Mouse (Mus musculus) adrenal gland, postnatal 4 days (tissue): ENCODE measurements around the gene Slf2. TPM values are rescaled to one million over a fixed set of nuclear protein-coding genes. Genes with fewer than 3 reads are reported as not detected.

Experiments used
- DNase-seq, 2 experiments: peaks; one replicate each; pipeline ENCODE4 v3.0.0; 2021 to 2022; ENCODE audit warnings: low spot score in 2 of 2, mixed read lengths in 2 of 2
- total RNA-seq, 2 experiments: library from RNA; stranded (reverse); gene quantifications; 2 replicates each; pipeline ENCODE4 v1.2.3; 2021

The Slf2 gene
- total RNA-seq, 2 experiments from 2014 or later, result 38.4 to 39.8 TPM

DNA sequence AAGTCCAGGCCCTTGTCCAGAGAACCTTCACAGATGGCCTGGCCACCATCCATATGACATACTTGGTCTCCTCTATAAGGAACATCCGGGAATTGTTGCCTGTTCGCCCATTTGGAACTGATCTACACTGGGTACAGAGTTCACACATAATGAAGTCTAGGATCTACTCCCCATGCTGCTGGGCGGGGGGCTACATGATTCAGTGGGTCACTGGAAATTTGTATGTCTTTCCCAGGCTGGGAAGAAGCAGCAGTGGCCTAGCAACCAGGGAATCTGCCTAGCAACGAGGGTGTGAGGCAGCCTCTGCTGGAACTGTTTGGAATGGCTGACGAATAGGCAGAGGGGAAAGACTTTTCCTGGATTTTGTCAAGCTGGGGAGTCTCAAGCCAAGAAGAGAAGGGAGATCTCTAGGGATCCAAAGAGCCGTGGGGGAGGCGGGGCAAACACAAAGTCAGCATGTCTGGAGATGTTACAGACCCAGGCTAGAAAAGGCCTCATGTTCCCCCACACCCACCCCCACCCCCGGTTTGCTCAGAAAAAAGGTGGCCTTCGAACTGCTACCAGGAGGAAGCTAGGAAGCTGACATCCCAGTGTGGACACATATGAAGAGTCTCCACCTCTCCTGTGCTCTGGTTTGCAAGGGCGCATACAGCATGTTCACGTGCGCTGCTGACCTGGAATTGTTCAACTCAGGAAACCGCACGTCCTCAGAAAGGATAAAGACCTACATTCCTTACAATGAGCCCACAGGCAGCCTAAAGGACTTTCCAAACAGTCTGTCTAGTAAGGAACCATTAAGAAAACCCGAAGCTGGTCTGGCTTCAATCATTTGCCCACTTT, 22.9 kb upstream of the Slf2 start:
- no peak for DNase-seq

DNA sequence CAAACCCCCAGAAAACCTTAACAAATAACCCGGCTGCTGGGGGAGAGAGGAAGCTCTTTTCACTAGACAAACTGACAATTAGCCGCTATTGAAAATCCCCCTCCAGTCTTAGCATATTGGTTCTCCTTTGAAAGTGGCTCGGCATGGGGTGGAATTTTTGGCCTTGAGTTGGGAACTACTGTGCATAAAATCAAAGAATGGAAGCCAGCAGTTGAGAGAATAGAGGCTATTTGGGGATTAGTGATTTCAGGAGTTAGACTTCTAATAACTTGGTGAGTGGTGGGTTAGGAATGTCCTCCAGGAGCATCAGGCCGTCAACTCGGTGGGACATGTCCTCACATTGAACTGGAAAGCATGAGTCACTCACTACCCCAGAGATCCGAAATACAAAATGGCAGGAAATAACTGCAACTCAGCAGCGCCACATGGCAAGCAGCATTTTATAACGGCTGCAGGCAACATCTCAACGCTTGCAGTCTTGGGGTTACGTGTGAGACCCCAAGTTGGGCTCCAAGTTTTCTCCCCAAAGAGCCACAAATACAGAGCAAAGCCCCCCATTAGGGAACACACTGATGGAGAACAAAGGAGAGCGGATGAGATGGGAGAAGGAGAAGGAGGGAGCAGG, 22.0 kb upstream of the Slf2 start:
- DNase-seq, result no peak

DNA sequence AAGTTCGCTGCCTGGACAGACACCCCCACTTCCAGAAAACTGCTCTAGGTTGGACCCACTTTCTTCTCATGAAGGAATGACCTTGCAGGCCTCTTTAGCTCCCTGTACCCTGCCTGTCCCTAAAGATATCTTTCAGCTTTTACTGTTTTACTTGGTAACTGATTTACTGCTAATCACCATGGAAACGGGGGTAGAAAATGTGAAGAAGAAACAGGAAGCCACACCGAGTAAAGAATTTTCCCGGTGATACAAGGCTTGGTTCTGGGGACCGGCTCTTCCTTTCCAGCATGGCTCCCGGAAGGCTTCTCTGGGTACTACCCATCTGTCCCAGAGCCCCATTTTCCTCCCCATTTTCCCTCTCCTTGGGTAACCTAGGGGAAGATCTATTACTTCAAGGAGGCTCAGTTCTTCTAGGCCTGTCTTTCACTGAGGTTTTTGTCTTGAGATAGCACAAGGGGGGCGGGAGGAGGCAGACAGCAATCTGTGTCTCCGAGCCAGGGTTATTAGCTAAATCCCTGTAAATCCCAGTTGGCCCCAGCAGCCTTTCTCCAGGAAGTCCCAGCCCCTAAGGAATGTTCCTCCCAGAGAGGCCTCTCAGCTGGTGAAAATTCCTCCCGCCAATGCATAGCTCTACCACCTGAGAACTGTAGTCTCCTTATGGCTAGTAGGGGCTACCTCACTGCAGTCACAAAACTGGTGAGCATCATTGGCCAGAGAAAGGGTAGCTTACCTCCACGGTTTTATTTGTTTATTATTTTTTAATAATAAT, 16.3 kb upstream of the Slf2 start:
- no peak for DNase-seq

DNA sequence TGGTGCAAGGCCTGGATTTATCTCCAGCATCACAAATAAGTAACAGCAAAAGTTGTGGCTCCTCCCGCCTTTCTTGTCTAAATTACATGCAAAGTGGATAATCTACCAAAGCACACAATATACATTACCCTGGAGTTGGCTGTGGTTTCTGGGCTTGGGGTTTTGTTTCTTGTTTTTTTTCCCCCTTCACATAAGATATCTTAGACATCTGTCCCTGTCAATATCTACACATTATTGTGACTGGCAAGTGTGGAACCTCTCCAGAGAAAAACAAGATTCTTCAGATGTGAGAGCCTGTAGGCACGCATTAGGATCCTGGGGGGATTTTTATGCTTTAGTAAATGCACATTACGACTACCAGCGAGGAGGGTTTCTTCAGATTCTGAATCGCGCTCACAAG, 12.8 kb upstream of the Slf2 start:
- DNase-seq, result no peak

GRCm38 (mm10) chr19:44921466-44922139, 9.3 kb upstream of the Slf2 start:
- no peak for DNase-seq

- no peak for DNase-seq
Observed at GRCm38 (mm10) chr19:44922521-44922920, 8.4 kb upstream of the Slf2 start.

DNA sequence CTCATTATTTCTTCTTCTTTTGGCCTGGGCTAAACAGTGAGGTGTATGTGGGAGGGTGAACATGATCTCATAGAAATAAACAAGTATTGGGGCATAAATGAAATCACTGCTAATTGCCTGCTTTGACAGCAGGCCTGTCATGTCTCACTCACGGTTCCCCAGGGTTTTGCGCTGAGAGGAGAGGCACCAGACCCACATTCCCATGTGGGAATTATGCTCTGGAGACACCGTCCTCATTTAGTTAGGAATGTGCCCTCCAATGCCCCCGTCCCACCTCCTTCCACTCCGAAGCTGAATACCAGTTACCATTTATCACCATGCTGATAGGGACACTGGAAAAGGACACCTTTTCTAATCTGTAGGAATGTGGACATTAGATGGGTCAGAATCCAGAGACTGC, 6.3 kb upstream of the Slf2 start:
- DNase-seq, result no peak

DNA sequence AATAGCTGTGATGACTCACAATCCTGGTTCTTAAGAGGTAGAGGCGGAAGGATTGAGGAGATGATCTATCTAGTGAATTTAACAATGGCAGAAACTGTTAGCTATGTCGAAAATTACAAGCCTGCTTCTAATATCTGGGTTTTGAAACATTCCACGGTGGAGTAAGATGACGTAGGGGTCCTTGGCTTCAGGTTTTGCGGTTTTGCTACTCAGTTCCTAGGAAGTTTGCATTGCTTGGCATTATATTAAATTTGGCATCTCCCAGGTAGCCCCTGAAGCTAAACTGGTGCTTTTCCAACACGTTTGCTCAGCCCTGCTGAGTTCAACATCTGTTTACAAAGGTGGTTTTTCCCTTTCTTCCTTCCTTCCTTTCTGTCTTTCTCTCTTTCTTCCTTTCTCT, 4.2 kb upstream of the Slf2 start:
- DNase-seq, result no peak

DNA sequence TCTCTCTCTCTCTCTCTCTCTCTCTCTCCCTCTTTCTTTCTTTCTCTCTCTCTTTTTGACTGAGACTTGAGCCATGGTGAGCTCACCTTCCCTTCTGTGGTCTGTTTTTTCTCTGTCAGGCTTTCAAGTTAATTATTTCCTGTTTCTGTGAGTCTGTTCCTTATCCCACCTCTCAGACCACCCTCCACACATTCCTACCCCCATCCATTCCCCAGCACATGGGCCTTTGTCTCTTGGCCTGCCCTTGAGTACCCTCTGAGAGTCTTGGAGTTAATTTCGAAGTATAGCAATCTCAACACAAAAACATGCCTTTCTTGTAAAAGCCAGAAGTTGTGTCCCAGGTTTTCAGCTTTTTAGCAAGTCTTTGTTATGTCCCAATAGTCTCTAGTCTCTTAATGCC, 3.7 kb upstream of the Slf2 start:
- DNase-seq, result no peak

- no peak for DNase-seq
Observed at GRCm38 (mm10) chr19:44928185-44928584, 2.8 kb upstream of the Slf2 start.

DNA sequence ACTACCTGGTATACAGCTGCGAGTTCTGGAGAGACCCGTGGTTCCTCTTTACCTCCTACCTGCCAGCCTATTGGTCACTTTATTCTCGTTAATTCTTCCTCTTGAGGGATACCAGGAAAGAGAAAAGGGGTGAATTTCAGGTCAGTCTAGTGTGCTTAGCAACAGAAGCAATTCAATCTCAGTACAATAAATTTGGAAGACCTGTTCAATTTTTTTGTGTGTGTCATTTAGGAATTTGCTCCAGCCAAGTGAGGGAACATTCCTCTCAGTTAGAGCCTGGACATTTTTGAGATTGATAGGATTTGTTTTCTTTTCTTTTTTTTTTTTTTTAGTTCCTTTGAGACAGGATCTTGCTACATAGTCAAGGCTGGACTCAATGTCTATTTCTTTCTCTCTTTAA, 1.7 kb upstream of the Slf2 start:
- DNase-seq, result no peak

DNA sequence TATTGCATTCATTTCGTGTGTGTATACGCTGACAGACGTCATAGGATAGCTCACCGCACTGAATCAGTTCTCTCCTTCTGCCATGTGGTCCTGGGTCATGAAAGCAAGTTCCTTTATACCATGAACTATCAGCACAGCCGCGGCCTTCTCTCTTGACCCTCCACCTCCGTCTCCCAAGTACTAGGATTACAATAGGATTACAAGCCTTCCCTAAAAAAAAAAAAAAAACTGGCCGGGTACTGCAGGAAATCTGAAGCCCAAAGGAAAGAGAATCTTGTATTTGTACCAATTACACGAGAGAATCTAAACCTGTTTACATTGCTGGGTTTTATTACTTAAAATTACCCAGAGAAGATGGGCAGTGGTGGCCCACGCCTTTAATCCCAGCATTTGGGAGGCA, 1.3 kb upstream of the Slf2 start:
- DNase-seq, result no peak

DNA sequence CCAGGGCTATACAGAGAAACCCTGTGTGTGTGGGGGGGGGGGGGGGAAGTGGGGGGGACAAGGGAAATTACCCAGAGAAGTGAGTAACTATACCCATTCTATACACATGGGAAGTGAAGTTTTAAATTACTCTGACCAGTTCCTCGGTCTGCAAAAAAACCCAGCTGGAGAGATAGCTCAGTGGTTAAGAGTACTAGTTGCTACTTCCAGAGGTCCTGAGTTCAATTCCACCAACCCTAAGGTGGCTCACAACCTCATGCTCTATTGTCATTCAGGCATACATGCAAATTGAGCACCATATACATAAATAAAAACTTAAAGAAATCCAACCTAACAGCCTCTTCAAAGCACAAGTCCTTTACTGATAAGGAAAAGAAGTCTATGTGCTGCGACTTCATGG, 829 bp upstream of the Slf2 start:
- no peak for DNase-seq

DNA sequence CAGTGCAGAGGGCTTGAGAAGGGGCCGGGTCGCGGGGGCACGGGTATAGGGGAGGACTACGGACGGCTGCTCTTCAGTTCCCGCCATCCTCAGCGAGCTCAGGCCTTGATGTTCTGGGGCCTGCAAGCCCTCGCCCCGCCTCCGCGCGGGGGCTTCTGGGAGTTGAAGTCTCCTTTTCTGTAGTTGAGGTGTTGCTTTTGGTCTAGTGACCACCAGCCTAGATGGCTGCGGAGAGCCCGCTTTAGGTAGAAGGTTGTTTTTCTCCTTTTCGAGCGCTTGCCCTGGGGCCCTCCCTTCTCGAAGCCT, 456 bp downstream of the Slf2 start:
- peak; percentile 59 to 76 for DNase-seq

- DNase-seq, result no peak
Observed at GRCm38 (mm10) chr19:44932051-44932450, 1.1 kb downstream of the Slf2 start.

DNA sequence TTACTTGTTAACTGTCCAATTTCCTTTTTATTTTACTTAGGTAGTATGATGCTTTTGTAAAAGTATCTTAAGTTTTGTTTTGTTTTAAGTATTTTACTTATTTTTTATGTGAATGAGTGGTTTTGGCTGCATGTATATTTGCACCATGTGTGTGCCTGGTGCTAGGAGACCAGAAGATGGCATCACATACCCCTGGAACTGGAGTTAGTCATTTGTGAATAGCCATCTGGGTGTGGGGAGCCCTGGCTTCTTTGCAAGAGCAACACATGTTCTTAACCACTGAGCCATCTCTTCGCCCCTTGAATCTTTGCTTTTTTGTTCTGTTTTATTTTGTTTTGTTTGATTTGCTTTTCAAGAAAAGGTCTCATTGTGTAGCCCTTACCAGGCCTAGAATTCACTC, 2.2 kb downstream of the Slf2 start:
- DNase-seq, result no peak

GRCm38 (mm10) chr19:44959633-44960032, 28.7 kb downstream of the Slf2 start:
- DNase-seq, result no peak

DNA sequence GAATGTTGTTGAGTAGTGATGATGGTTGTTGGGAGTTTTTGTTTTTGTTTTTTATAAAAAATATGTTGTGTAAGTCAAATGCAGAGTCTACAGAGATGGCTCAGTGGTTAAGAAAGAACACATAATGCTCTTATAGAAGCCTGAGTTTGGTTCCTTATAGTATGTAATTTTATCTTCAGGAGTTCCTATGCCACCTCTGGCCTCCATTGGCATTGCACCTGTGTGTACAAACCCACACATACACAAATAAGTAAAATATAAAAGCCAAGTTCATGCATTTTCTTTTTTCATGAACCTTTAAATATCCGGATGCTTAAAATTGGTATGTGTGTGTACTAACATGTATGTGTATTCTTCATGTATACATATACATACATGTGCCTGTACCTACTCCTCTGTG, 35.0 kb downstream of the Slf2 start:
- no peak for DNase-seq

DNA sequence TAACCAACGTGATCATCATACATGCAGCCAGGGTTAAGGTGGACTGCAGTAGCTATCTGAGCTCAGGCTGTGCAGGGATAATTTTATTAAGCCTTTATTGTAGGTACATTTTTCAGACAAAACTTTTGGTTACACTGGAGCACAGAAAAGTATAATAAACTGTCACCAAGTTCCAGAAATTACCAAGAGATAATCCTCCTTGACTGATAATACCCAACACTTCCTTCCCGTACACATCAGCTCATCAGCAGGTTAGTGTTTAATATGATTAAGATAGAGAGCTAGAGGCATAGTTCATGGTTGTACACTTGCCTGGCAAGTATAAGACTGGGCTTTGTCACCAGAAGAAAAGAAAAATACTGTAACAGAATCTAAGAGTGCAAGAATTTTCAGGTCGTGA, 37.4 kb downstream of the Slf2 start:
- no peak for DNase-seq

DNA sequence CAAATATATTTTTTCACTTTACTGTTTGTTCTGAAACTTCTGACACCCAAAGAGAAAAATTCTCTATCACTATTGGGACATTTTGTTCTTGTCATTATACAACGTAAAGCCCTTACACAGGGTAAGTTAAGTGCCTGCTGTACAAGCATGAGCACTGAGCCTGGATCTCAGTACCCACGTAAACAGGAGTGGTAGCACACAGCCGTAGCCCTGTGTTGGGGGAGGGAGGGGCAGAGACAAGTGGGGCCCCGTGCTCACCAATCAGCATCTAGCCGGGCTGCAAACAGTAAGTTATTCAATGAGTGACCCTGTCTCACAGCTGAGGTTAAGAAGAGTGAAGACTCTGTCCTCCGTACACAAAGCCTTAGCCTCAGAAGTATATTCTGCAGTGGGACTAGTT, 45.7 kb downstream of the Slf2 start:
- DNase-seq, result no peak

- DNase-seq, result no peak
Observed at GRCm38 (mm10) chr19:44977148-44977547, 46.2 kb downstream of the Slf2 start.

DNA sequence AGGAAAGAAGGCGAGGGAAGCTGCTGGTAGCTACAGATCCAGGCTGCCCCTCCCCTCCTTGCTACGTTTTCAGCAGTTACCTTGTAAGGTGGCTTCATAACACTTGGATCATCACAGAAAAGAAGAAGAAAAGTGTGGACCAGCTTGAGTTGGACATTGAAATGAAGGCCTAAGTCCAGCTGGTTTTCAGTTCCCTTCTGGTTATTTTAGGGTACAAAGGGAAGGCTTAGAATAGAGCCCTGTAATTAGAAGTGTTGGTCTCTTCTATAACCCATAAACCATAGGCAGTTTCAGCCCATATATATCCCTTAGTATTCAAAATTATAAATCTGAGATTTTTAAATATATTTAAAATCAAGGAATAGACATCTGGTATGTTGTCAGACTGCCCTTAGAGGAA, 49.8 kb downstream of the Slf2 start:
- no peak for DNase-seq
